Mouse (Mus musculus) liver, embryonic 14.5 days (tissue): ENCODE data around the gene Zbtb16.

ENCODE experiments used
- CTCF ChIP-seq: IDR thresholded peaks from 2 replicates; pipeline ENCODE4 v1.5.1; 2016; ENCODE audit warnings: antibody characterized with exemption, low read depth, control low read depth
- EP300 ChIP-seq: IDR thresholded peaks from 2 replicates; pipeline ENCODE4 v1.6.1; 2016; ENCODE audit warnings: antibody characterized with exemption, low read depth

- TF ChIP-seq EP300 (no peak), CTCF (no peak)
Observed at GRCm38 (mm10) chr9:48793638-48794188, 42.3 kb downstream of the Zbtb16 start.
